8 mouse cellular contexts compared by ENCODE assay signal in the genomic region with DNA sequence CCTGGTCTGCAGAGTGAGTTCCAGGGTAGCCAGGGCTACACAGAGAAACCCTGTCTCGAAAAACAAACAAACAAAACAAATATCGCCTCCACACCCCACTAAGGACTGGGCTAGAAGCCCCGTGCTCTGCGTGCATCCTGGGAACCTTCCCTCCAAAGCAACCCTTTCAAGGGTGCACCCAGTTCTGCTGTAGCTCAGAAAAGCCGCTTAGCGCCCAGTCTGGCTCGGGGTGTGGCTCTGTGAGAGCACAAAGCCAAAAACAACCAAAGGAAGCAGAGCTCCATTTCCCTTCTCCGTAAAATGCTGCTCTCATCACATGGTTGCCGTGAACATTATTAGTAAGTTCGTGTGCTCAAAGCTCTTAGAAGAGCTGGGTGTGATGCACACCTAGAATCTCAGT. TPM values are rescaled to one million over a fixed set of nuclear protein-coding genes. Genes with fewer than 3 reads are reported as not detected.
DNase-seq lines count a peak whose midpoint lies in the region; ATAC-seq and TF ChIP-seq lines count a peak whose summit lies in the region.

No protein-coding gene starts in this region.

- H3K27me3 ChIP-seq in forebrain, embryonic 15.5 days, result 0 out of 2 replicates have a peak, but pooled peaks cover 6% of the 10 kb centered on the region
- peaks cover 5% of the 10 kb centered on the region; the same call in 1 of the 2 replicates for H3K27me3 ChIP-seq in midbrain, embryonic 11.5 days (ENCODE audit: control insufficient read depth, insufficient read depth, low read length)

- WGBS in forebrain, embryonic 15.5 days, result 10% methylated on average over 10 of the region's 10 CpGs
- WGBS in midbrain, embryonic 11.5 days, result 12% methylated on average over 10 of the region's 10 CpGs

- ATAC-seq in forebrain, embryonic 15.5 days (replicated peaks), result 0 out of 2 replicates have a peak, but pooled peaks have one; percentile 23
- ATAC-seq in midbrain, embryonic 11.5 days (ENCODE audit: low FRiP score), result peak; percentile 8; the same call in 1 of the 2 replicates

- DNase-seq in layer of hippocampus, adult 2 months (ENCODE audit: low spot score in 2 of 2), result no peak
- DNase-seq in layer of hippocampus, adult 18-20 months (ENCODE audit: low spot score in 2 of 2), result no peak
- peak; percentile 40 for DNase-seq in kidney, postnatal 10 days
- DNase-seq in midbrain, embryonic 11.5 days (ENCODE audit: low spot score, missing footprints), result peak; percentile 88
- no peak for DNase-seq in embryo, embryonic 11 days
- DNase-seq in cerebellum, adult 9-11 months, result no peak
- no peak for DNase-seq in right cerebral cortex, postnatal 25 days

- H3K4me3 ChIP-seq in layer of hippocampus, adult 2 months, result peak overlapping the region; percentile 75
- H3K4me3 ChIP-seq in forebrain, embryonic 15.5 days, result peak overlapping the region; percentile 56
- H3K4me3 ChIP-seq in midbrain, embryonic 11.5 days (ENCODE audit: low read depth, low read length), result peak overlapping the region; percentile 40

- H3K4me1 ChIP-seq in forebrain, embryonic 15.5 days, result peaks cover 15% of the 10 kb centered on the region
- peaks cover 4% of the 10 kb centered on the region for H3K4me1 ChIP-seq in midbrain, embryonic 11.5 days (ENCODE audit: control insufficient read depth, insufficient read depth, low read length)

- no peak for TF ChIP-seq CTCF in layer of hippocampus, adult 2 months (conservative IDR thresholded peaks at IDR 0.05)

- H3K9me3 ChIP-seq in forebrain, embryonic 15.5 days, result no peaks in the 10 kb centered on the region
- no peaks in the 10 kb centered on the region for H3K9me3 ChIP-seq in midbrain, embryonic 11.5 days (ENCODE audit: control insufficient read depth, low read length)

- H3K36me3 ChIP-seq in forebrain, embryonic 15.5 days, result no peaks in the 10 kb centered on the region
- H3K36me3 ChIP-seq in midbrain, embryonic 11.5 days (ENCODE audit: control insufficient read depth, insufficient read depth, low read length), result no peaks in the 10 kb centered on the region

- H3K9ac ChIP-seq in forebrain, embryonic 15.5 days (replicated peaks), result peak overlapping the region; percentile 41
- peak overlapping the region; percentile 63; the same call in 1 of the 2 replicates for H3K9ac ChIP-seq in midbrain, embryonic 11.5 days (ENCODE audit: low read length)

- H3K27ac ChIP-seq in layer of hippocampus, adult 2 months, result peak overlapping the region; percentile 73; the same call in 1 of the 2 replicates
- no peak overlapping the region for H3K27ac ChIP-seq in forebrain, embryonic 15.5 days (replicated peaks)
- no peak overlapping the region for H3K27ac ChIP-seq in midbrain, embryonic 11.5 days (ENCODE audit: low read depth, low read length)

- peak overlapping the region; percentile 84 for H3K4me2 ChIP-seq in forebrain, embryonic 15.5 days (replicated peaks)
- H3K4me2 ChIP-seq in midbrain, embryonic 11.5 days, result peak overlapping the region; percentile 90

RNA-seq across cellular contexts. Expression of a gene that starts 0.5 kb away (rescaled TPM):
- under 1 TPM; 0.41 to 0.54 TPM for total RNA-seq in layer of hippocampus, adult 2 months (2021)
- under 1 TPM in 1 of 2 experiments, not detected in 1; 0.69 TPM for total RNA-seq in layer of hippocampus, adult 18-20 months (2021)
- 0.55 and 0.85 TPM in 2 replicates for polyA plus RNA-seq in forebrain, embryonic 15.5 days (2015; fragmentation: Nextera tagmentation; extraction: Ambion mirVana)
- polyA plus RNA-seq in midbrain, embryonic 11.5 days (2014; fragmentation: Nextera tagmentation; extraction: Ambion mirVana), result 1.1 and 1.2 TPM in 2 replicates

RNA-seq across cellular contexts. Expression of a gene that starts 11.9 kb away (rescaled TPM):
- 100 to 1,000 TPM; 103 to 125 TPM for total RNA-seq in layer of hippocampus, adult 2 months (2021)
- 100 to 1,000 TPM; 100 to 110 TPM for total RNA-seq in layer of hippocampus, adult 18-20 months (2021)
- polyA plus RNA-seq in forebrain, embryonic 15.5 days (2015; fragmentation: Nextera tagmentation; extraction: Ambion mirVana), result 102 and 105 TPM in 2 replicates
- 62.0 and 70.1 TPM in 2 replicates for polyA plus RNA-seq in midbrain, embryonic 11.5 days (2014; fragmentation: Nextera tagmentation; extraction: Ambion mirVana)

RNA-seq across cellular contexts. Expression of a gene that starts 32.1 kb away (rescaled TPM):
- total RNA-seq in layer of hippocampus, adult 2 months (2021), result 10 to 100 TPM; 66.3 to 83.0 TPM
- total RNA-seq in layer of hippocampus, adult 18-20 months (2021), result 100 to 1,000 TPM in 1 of 2 experiments, 10 to 100 TPM in 1; 95.7 to 106 TPM
- polyA plus RNA-seq in forebrain, embryonic 15.5 days (2015; fragmentation: Nextera tagmentation; extraction: Ambion mirVana), result 13.5 and 13.6 TPM in 2 replicates
- polyA plus RNA-seq in midbrain, embryonic 11.5 days (2014; fragmentation: Nextera tagmentation; extraction: Ambion mirVana), result 5.3 and 6.2 TPM in 2 replicates

RNA-seq across cellular contexts. Expression of a gene that starts 50.7 kb away (rescaled TPM):
- 10 to 100 TPM; 51.1 to 54.6 TPM for total RNA-seq in layer of hippocampus, adult 2 months (2021)
- 10 to 100 TPM; 50.8 to 54.8 TPM for total RNA-seq in layer of hippocampus, adult 18-20 months (2021)
- 36.8 and 37.9 TPM in 2 replicates for polyA plus RNA-seq in forebrain, embryonic 15.5 days (2015; fragmentation: Nextera tagmentation; extraction: Ambion mirVana)
- polyA plus RNA-seq in midbrain, embryonic 11.5 days (2014; fragmentation: Nextera tagmentation; extraction: Ambion mirVana), result 24.2 and 25.0 TPM in 2 replicates

RNA-seq across cellular contexts. Expression of a gene that starts 53.5 kb away (rescaled TPM):
- 10 to 100 TPM; 16.5 to 19.5 TPM for total RNA-seq in layer of hippocampus, adult 2 months (2021)
- total RNA-seq in layer of hippocampus, adult 18-20 months (2021), result 10 to 100 TPM; 15.0 to 15.6 TPM
- polyA plus RNA-seq in forebrain, embryonic 15.5 days (2015; fragmentation: Nextera tagmentation; extraction: Ambion mirVana), result 17.7 and 18.3 TPM in 2 replicates
- 16.9 and 17.8 TPM in 2 replicates for polyA plus RNA-seq in midbrain, embryonic 11.5 days (2014; fragmentation: Nextera tagmentation; extraction: Ambion mirVana)

Comparison
In these comparisons a context has a peak if more than half of its experiments do, and no peak if none do; other contexts are left out.
1. DNase-seq: peak in kidney, postnatal 10 days (single experiment) and midbrain, embryonic 11.5 days (single experiment); none in layer of hippocampus, adult 2 months (0 of 2), layer of hippocampus, adult 18-20 months (0 of 2), embryo, embryonic 11 days (single experiment), cerebellum, adult 9-11 months (single experiment) and right cerebral cortex, postnatal 25 days (single experiment).
2. Peak in every context shown above with its lines, with median percentiles within 50 percentile points of each other: H3K4me3 ChIP-seq.